Comparison of ENCODE assay signal across 27 mouse cellular contexts in the genomic region with DNA sequence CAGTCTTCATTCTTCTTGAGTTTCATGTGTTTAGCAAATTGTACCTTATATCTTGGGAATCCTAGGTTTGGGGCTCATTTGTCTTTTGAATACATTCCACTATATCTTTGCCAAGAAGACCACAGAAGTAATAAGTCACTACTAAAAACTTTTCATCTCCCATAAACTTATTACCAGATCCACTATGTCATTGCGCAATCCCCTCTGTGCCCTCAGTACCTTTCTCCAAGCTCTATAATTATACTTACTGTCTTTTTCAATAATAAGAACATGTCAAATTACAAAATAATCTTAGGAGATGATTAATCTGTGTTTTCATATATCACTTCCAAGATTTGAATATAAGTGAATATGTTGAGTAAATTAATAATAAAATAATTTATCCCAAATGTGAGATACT.
"Had no signal": no experiment of that assay in that cellular context is flagged by ENCODE, and none has a peak within 500 bp of the region (broad histone marks: within the 10 kb centered on the region; RNA-seq: fewer than 3 reads in every experiment).

No protein-coding gene starts in this region.

- H3K4me1 ChIP-seq: embryonic facial prominence, embryonic 10.5 days; embryonic facial prominence, embryonic 12.5 days; embryonic facial prominence, embryonic 13.5 days; embryonic facial prominence, embryonic 15.5 days; forebrain, embryonic 10.5 days; forebrain, embryonic 12.5 days; forebrain, embryonic 13.5 days; forebrain, embryonic 15.5 days had no signal

- H3K9ac ChIP-seq: embryonic facial prominence, embryonic 12.5 days; embryonic facial prominence, embryonic 13.5 days; embryonic facial prominence, embryonic 15.5 days; forebrain, embryonic 12.5 days; forebrain, embryonic 13.5 days; forebrain, embryonic 15.5 days; forebrain, postnatal 0 days had no signal

- H3K27me3 ChIP-seq: embryonic facial prominence, embryonic 12.5 days; embryonic facial prominence, embryonic 13.5 days; embryonic facial prominence, embryonic 15.5 days; forebrain, embryonic 12.5 days; forebrain, embryonic 13.5 days; forebrain, embryonic 15.5 days had no signal

- DNase-seq: cerebellum, adult 9-10 months; cerebellum, adult 9-11 months; cerebellum, postnatal 10 days; cerebellum, postnatal 14 days; cerebellum, postnatal 25 days; cerebellum, postnatal 36 days; embryo, embryonic 11 days; forebrain, postnatal 0 days; gastrocnemius, adult 2 months; gastrocnemius, postnatal 10 days; gastrocnemius, postnatal 14 days; gastrocnemius, postnatal 25 days; gastrocnemius, postnatal 36 days; heart, adult 11 months; heart, adult 18-20 months; heart, adult 2 months had no signal

- ATAC-seq: forebrain, embryonic 13.5 days; forebrain, embryonic 14.5 days; forebrain, embryonic 15.5 days; forebrain, embryonic 16.5 days; forebrain, postnatal 0 days had no signal

- H3K36me3 ChIP-seq: embryonic facial prominence, embryonic 10.5 days; embryonic facial prominence, embryonic 12.5 days; embryonic facial prominence, embryonic 13.5 days; embryonic facial prominence, embryonic 15.5 days; forebrain, embryonic 10.5 days; forebrain, embryonic 12.5 days; forebrain, embryonic 15.5 days had no signal

- H3K4me2 ChIP-seq: embryonic facial prominence, embryonic 12.5 days; embryonic facial prominence, embryonic 13.5 days; embryonic facial prominence, embryonic 15.5 days; forebrain, embryonic 12.5 days; forebrain, embryonic 13.5 days; forebrain, embryonic 15.5 days had no signal

- H3K4me3 ChIP-seq: embryonic facial prominence, embryonic 10.5 days; embryonic facial prominence, embryonic 12.5 days; embryonic facial prominence, embryonic 13.5 days; embryonic facial prominence, embryonic 15.5 days; erythroblast, embryonic 14.5 days; forebrain, embryonic 10.5 days; forebrain, embryonic 12.5 days; forebrain, embryonic 13.5 days; forebrain, embryonic 15.5 days; gastrocnemius, adult 2 months; heart, adult 2 months had no signal

- H3K27ac ChIP-seq: embryonic facial prominence, embryonic 10.5 days; embryonic facial prominence, embryonic 12.5 days; embryonic facial prominence, embryonic 13.5 days; embryonic facial prominence, embryonic 15.5 days; forebrain, embryonic 10.5 days; forebrain, embryonic 12.5 days; forebrain, embryonic 13.5 days; forebrain, embryonic 15.5 days; gastrocnemius, adult 2 months; heart, adult 2 months had no signal

- H3K9me3 ChIP-seq: embryonic facial prominence, embryonic 10.5 days; embryonic facial prominence, embryonic 12.5 days; embryonic facial prominence, embryonic 13.5 days; embryonic facial prominence, embryonic 15.5 days; forebrain, embryonic 10.5 days; forebrain, embryonic 12.5 days; forebrain, embryonic 13.5 days; forebrain, embryonic 15.5 days had no signal
